Mouse (Mus musculus): ENCODE data around the gene Medag.

Medag gene

GRCm38 (mm10) chr5:149382601-149383000 lies 28.9 kb upstream of the Medag start:
- DNase-seq (ENCODE audit: low read depth, low spot score) = no peak

- no peak for DNase-seq (ENCODE audit: low read depth, low spot score)
Measured at GRCm38 (mm10) chr5:149385228-149385961, 26.2 kb upstream of the Medag start.

GRCm38 (mm10) chr5:149386294-149386850 lies 25.2 kb upstream of the Medag start:
- no peak for DNase-seq (ENCODE audit: low read depth, low spot score)

- DNase-seq (ENCODE audit: low read depth, low spot score) = no peak
Measured at GRCm38 (mm10) chr5:149388947-149389346, 22.6 kb upstream of the Medag start.

GRCm38 (mm10) chr5:149389548-149390211 lies 21.9 kb upstream of the Medag start:
- no peak for DNase-seq (ENCODE audit: low read depth, low spot score)

GRCm38 (mm10) chr5:149391574-149392375 lies 19.8 kb upstream of the Medag start:
- peak; percentile 48 for DNase-seq (ENCODE audit: low read depth, low spot score)

GRCm38 (mm10) chr5:149392420-149392988 lies 19.0 kb upstream of the Medag start:
- DNase-seq (ENCODE audit: low read depth, low spot score) = no peak

- DNase-seq (ENCODE audit: low read depth, low spot score) = no peak
Measured at GRCm38 (mm10) chr5:149401446-149401975, 10.0 kb upstream of the Medag start.

- DNase-seq (ENCODE audit: low read depth, low spot score) = no peak
Measured at GRCm38 (mm10) chr5:149402029-149402428, 9.5 kb upstream of the Medag start.

GRCm38 (mm10) chr5:149403386-149403785 lies 8.2 kb upstream of the Medag start:
- no peak for DNase-seq (ENCODE audit: low read depth, low spot score)

- DNase-seq (ENCODE audit: low read depth, low spot score) = no peak
Measured at GRCm38 (mm10) chr5:149404710-149405109, 6.8 kb upstream of the Medag start.

- DNase-seq (ENCODE audit: low read depth, low spot score) = no peak
Measured at GRCm38 (mm10) chr5:149406791-149407276, 4.7 kb upstream of the Medag start.

GRCm38 (mm10) chr5:149409502-149409901 lies 2.0 kb upstream of the Medag start:
- DNase-seq (ENCODE audit: low read depth, low spot score) = no peak

- no peak for DNase-seq (ENCODE audit: low read depth, low spot score)
Measured at GRCm38 (mm10) chr5:149412194-149412575, 636 bp downstream of the Medag start.

- DNase-seq (ENCODE audit: low read depth, low spot score) = no peak
Measured at GRCm38 (mm10) chr5:149412671-149413070, 1.1 kb downstream of the Medag start.

- no peak for DNase-seq (ENCODE audit: low read depth, low spot score)
Measured at GRCm38 (mm10) chr5:149414369-149415167, 3.0 kb downstream of the Medag start.

- DNase-seq (ENCODE audit: low read depth, low spot score) = no peak
Measured at GRCm38 (mm10) chr5:149417381-149417780, 5.8 kb downstream of the Medag start.

- DNase-seq (ENCODE audit: low read depth, low spot score) = no peak
Measured at GRCm38 (mm10) chr5:149426525-149426924, 15.0 kb downstream of the Medag start.

GRCm38 (mm10) chr5:149427277-149428060 lies 15.9 kb downstream of the Medag start:
- no peak for DNase-seq (ENCODE audit: low read depth, low spot score)

GRCm38 (mm10) chr5:149428347-149428746 lies 16.8 kb downstream of the Medag start:
- peak; percentile 66 for DNase-seq (ENCODE audit: low read depth, low spot score)

All from forelimb bud, embryonic 11.5 days (tissue).